Mouse (Mus musculus): ENCODE results near the gene Ddx50.

DNA sequence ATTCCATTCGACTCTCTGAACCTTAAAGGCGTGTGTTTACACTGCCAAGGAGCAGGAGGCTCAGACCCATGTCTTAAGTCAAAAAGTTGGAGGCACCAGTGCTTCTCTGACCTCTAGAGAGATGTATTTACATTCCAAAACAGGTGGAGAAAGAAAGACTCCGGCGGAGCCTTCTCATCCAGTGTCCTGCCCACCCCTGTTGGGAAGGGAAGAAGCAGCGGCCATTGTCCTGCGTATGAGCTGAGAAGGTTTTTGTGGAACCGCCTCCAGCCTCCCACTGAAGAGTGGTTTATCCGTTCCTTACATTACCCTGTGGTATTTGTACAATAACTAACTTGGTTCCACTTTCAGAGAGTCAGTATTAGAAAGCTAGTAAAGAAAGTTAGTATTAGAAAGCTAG lies 41.8 kb upstream of the Ddx50 start:
- TF ChIP-seq CTCF (conservative IDR thresholded peaks at IDR 0.05 in 1 of 2, IDR thresholded peaks at IDR 0.05 in 1 of 2; ENCODE audit: low read depth in 2 of 2, low read length in 2 of 2): no peak
- TF ChIP-seq ZKSCAN1 (IDR thresholded peaks at IDR 0.05; ENCODE audit: borderline replicate concordance, low read depth, low read length): no peak
- no peak for TF ChIP-seq POLR2AphosphoS2 (IDR thresholded peaks at IDR 0.05; ENCODE audit: low read depth, low read length)
- TF ChIP-seq ZNF384 (IDR thresholded peaks at IDR 0.05; ENCODE audit: low read depth, low read length): no peak
- no peak for TF ChIP-seq SIN3A (IDR thresholded peaks at IDR 0.05; ENCODE audit: low read length)
- TF ChIP-seq ZMIZ1 (IDR thresholded peaks at IDR 0.05; ENCODE audit: low read depth, low read length): no peak
- no peak for TF ChIP-seq JUND (conservative IDR thresholded peaks at IDR 0.05; ENCODE audit: low read depth, low read length)
- no peak for TF ChIP-seq POLR2A (IDR thresholded peaks at IDR 0.05; ENCODE audit: low read depth, low read length)
- no peak for TF ChIP-seq HCFC1 (IDR thresholded peaks at IDR 0.05; ENCODE audit: low read depth, low read length)
- no peak for TF ChIP-seq MAX (IDR thresholded peaks at IDR 0.05; ENCODE audit: low read length)
- no peak for TF ChIP-seq NELFE (IDR thresholded peaks at IDR 0.05; ENCODE audit: low read depth, low read length)
- TF ChIP-seq MAFK (IDR thresholded peaks at IDR 0.05; ENCODE audit: insufficient replicate concordance, low read length): no peak

All from CH12.LX (cell line).